Mouse (Mus musculus) right cerebral cortex, adult 18-20 months (tissue): ENCODE measurements around the gene Carmil1.

Source experiments
- DNase-seq: peaks from one replicate; pipeline ENCODE4 v3.0.0; 2022; ENCODE audit warnings: mixed read lengths

The Carmil1 gene

GRCm38 (mm10) chr13:24199861-24200543 lies 80.6 kb downstream of the Carmil1 start:
- DNase-seq: peak; percentile 54

GRCm38 (mm10) chr13:24198396-24198924 lies 82.1 kb downstream of the Carmil1 start:
- DNase-seq: no peak

GRCm38 (mm10) chr13:24195371-24195770 lies 85.2 kb downstream of the Carmil1 start:
- DNase-seq: no peak

- DNase-seq: no peak
Observed at GRCm38 (mm10) chr13:24194018-24194417, 86.6 kb downstream of the Carmil1 start.

GRCm38 (mm10) chr13:24190875-24191663 lies 89.5 kb downstream of the Carmil1 start:
- DNase-seq: no peak

GRCm38 (mm10) chr13:24187026-24187425 lies 93.6 kb downstream of the Carmil1 start:
- no peak for DNase-seq

GRCm38 (mm10) chr13:24185641-24186040 lies 95.0 kb downstream of the Carmil1 start:
- no peak for DNase-seq

GRCm38 (mm10) chr13:24182878-24183277 lies 97.7 kb downstream of the Carmil1 start:
- DNase-seq: no peak

- no peak for DNase-seq
Observed at GRCm38 (mm10) chr13:24179538-24179937, 101.1 kb downstream of the Carmil1 start.

GRCm38 (mm10) chr13:24177600-24177999 lies 103.0 kb downstream of the Carmil1 start:
- no peak for DNase-seq

- DNase-seq: no peak
Observed at GRCm38 (mm10) chr13:24176835-24177234, 103.8 kb downstream of the Carmil1 start.

GRCm38 (mm10) chr13:24169658-24170057 lies 110.9 kb downstream of the Carmil1 start:
- DNase-seq: no peak

GRCm38 (mm10) chr13:24163368-24163767 lies 117.2 kb downstream of the Carmil1 start:
- DNase-seq: peak; percentile 19

GRCm38 (mm10) chr13:24161105-24161504 lies 119.5 kb downstream of the Carmil1 start:
- no peak for DNase-seq

- no peak for DNase-seq
Observed at GRCm38 (mm10) chr13:24159972-24160371, 120.6 kb downstream of the Carmil1 start.

GRCm38 (mm10) chr13:24159190-24159965 lies 121.2 kb downstream of the Carmil1 start:
- DNase-seq: no peak

- DNase-seq: peak; percentile 39
Observed at GRCm38 (mm10) chr13:24157560-24158011, 123.0 kb downstream of the Carmil1 start.

GRCm38 (mm10) chr13:24155190-24155589 lies 125.4 kb downstream of the Carmil1 start:
- no peak for DNase-seq

GRCm38 (mm10) chr13:24154281-24155061 lies 126.1 kb downstream of the Carmil1 start:
- DNase-seq: no peak

- DNase-seq: no peak
Observed at GRCm38 (mm10) chr13:24152610-24153009, 128.0 kb downstream of the Carmil1 start.

GRCm38 (mm10) chr13:24151335-24151734 lies 129.3 kb downstream of the Carmil1 start:
- DNase-seq: no peak

- no peak for DNase-seq
Observed at GRCm38 (mm10) chr13:24148549-24148948, 132.0 kb downstream of the Carmil1 start.
